Mouse (Mus musculus) retina, adult 2 months (tissue): ENCODE results near the gene Mad2l2.

Source experiments
- DNase-seq: peaks from one replicate; pipeline ENCODE4 v3.0.0-alpha.2; 2012; ENCODE audit warnings: low read depth, low spot score

The Mad2l2 gene

DNA sequence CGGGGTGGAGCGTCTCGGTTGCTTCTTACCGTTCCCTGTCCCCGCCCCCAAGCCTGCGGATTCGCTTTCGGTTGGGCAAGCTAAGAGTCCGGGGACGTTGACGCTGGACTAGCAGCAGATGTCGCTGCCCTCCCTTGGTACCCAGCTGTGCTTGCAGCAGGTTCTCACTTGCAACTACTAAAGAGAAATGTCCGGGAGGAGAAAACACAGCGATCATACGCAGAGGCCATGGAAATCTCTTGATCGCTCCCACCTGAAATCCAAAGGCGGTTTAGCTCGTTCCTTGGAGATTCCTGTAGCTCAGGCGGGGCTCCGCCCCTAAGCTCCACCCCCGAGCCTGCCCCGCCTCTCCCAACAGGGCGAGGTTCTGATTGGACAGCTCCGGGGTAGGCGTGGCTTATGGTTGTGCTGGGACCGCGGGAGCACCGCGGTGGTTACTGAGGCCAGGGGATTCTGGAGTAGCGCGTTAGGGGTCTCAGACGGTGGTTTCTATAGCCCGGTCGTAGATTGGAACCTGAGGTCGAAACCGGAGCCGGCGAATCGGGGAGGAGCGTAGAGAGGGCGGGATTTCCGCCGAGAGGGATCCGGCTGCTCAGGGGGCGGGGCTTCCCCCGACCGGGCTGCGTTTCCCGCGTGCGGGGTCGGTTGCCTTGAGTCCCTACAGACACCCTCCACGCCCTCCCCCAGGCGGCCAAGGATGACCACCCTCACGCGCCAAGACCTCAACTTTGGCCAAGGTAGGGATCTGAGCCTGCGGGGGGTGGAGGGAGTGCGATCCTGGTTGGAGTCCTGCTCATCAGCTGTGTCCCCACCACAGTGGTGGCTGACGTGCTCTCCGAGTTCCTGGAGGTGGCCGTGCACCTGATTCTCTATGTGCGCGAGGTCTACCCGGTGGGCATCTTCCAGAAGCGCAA, 10.2 kb downstream of the Mad2l2 start:
- peak; percentile 77 for DNase-seq

DNA sequence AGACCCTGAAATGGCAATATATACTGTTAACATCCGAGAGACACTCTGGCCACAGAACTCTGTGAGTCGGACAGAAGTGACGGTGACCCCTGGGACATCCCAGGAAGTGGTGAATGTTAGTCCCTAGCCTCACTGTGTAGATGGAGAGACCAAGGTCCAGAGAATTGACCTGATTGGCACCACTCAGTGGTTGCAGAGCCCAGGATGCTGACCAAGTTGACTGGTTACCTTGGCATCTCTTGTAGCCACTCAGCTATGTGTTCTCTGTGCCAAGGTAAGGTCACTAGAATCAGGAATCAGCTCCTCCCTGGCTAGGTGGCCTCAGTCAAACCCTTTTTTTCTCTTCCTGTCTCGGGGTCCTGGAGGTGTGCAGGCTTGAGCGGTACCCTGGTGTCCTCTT, 13.5 kb downstream of the Mad2l2 start:
- DNase-seq, result no peak

DNA sequence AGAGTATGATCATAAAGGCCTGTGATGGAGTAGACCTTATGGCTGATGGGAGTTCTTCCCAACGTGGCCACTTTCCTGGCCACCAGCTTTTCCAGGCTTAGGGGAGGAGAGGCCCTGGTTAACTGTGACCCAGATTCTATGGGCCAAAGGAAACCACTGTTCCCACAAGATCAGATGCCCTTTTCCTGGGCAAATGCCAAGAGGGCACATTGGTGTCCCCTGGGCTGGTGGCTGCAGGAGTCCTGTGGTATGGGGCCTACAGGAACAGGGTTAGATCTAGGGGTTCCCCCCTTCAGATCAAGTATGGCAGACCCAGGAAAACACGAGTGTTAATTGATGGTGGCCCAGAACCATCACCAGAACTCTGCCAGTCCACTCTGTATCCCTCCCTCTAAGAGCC, 17.5 kb downstream of the Mad2l2 start:
- no peak for DNase-seq

DNA sequence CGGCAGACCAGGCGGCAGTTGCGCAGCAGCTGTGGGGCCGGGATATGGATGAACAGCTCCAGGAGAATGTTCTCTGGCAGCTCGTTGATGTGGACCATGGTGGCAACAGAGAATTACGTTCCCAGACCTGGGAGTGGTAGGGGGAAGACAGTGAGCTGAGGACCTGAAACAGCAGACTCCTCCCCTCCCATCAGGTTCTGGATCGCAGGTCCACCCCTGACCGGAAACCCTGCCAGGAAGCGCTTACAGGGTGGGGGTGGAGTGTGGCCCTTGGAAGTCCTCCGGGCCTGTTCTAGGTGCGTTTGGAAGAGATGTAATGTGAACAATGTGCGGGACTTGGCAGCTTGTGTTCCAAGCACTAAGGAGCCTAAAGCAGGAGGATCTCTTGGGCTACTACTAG, 19.4 kb downstream of the Mad2l2 start:
- DNase-seq, result no peak

DNA sequence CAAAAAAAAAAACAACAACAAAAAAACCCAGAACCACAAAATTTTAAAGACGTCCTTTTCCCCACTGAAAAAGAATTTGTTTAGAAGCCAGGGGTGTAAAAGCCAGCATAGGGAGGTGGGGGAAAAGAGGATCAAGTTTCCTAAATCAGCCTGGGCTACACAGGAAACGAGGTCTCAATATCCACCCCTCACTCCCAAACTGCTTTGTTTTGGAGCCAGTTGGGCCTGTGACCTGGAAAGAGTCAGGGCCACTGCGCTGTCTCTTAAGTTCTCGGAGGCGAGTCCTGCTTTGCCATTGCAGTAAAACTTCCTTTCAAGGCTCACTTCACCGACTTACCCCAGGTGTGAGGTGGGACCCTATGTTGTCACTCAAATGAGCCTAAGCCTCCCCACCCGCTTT, 20.1 kb downstream of the Mad2l2 start:
- DNase-seq, result no peak

GRCm38 (mm10) chr4:148150953-148151266, 20.7 kb downstream of the Mad2l2 start:
- no peak for DNase-seq

DNA sequence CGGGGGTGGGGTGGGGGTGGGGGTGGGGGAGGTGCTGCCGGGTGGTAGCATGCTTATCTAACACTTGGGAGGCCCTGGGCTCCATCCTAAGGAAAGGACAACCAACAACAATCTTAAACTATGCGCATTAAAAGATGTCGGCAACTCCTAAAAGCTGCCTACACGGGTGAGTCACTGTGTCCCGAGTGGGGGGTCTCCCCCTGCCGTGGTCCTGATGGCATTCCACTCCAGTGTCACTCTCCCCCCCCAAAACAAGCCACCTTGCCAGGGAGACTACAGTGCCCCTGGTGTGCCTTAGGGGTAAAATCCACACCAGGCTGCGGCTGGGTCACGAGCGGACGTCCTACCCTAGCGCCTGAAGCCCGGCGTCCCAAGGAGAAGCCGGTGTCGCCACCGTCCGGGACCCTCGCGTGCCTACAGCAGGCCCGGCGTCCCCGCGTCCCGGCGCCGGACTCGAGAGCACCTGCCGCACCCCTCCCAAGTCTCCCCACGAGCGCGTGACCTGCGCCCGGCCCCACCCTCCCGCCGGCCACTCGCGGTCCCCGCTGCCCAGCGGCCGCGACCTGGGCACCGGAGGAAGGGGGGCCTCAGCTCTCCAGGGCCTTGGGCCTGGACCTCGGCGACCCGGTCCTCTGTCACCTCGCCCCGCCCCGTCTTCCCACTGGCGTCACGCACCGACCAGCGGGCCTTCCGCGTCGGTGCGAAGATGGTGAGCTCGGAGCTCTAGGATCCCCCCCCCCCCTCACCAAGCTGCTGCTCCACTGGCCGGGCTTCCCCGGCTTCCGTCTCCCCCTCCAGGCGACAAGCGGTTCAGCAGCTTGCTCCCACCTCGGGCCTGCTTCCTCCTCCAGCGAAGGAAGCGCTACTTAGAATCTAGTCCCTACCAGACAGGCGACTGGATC, 21.3 kb downstream of the Mad2l2 start, which contains the start of gene Fbxo6:
Gene Fbxo6, minus strand, starts transcription at position 874 of the 902 bp plus-strand sequence.
- peak; percentile 71 for DNase-seq

GRCm38 (mm10) chr4:148152547-148152946, 22.4 kb downstream of the Mad2l2 start:
- DNase-seq, result no peak

GRCm38 (mm10) chr4:148154006-148154405, 23.8 kb downstream of the Mad2l2 start:
- DNase-seq, result no peak

- DNase-seq, result no peak
These were observed 24.8 kb downstream of the Mad2l2 start for GRCm38 (mm10) chr4:148154982-148155381.

GRCm38 (mm10) chr4:148158436-148159348, 28.5 kb downstream of the Mad2l2 start:
- no peak for DNase-seq

DNA sequence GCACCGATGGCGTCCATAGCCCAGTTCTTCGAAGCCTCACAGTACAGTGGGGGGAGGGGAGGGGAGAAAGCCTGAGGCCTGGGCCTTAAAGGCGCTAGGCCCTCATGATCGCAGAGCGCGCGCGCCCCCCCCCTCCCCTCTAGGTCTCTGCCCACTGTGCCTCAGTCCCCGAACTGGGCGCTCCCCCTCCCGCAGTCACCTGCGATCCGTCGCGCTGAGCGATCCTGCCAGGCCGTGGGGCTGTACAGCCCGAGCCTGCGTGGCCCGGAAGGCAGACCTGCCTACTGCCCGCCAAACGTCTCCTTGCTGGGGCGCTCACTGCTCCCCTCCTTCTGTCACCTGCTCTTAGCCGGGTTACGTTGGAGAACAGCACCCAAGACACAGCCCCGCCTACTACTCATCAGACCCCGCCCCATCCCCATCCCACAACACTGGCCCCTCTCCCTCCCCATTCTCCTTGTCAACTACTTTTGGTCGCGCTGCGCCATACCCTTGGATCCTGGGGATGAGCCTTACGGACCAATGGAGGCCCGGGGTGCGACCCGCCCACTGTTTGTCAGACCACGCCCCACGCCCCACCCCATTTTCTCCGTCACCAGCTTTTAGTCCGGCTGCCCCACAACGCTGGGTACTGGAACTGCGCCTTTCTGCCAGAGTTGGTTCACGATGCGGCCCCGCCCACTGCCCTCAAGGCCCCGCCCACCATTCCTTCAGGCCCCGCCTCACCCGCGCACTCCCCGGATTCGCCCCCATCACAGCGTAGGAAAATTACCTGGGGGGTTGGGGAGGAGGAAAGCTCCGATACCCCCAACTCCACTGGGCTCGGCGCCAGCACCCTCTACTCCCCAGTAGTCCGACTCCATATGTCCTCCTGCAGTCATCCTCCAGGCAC, 29.6 kb downstream of the Mad2l2 start:
- peak; percentile 83 for DNase-seq

GRCm38 (mm10) chr4:148160436-148161390, 30.5 kb downstream of the Mad2l2 start, which contains the start of the genes Fbxo44 and Fbxo2:
Fbxo44 (minus strand) TSS chr4:148160482.
Fbxo2 (plus strand) TSS chr4:148160621.
- DNase-seq, result no peak

DNA sequence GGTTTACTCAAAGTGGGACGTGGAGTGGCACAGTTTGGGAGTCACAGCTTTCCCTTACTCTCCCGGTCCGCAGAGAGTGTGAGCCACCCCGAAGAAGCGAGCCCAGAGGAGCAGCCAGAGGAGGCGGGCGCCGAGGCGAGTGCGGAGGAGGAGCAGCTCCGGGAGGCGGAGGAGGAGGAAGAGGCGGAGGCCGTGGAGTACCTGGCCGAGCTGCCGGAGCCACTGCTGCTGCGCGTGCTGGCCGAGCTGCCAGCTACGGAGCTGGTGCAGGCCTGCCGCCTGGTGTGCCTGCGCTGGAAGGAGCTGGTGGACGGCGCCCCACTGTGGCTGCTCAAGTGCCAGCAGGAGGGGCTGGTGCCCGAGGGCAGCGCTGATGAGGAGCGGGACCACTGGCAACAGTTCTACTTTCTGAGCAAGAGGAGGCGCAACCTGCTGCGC, 33.8 kb downstream of the Mad2l2 start:
- no peak for DNase-seq

DNA sequence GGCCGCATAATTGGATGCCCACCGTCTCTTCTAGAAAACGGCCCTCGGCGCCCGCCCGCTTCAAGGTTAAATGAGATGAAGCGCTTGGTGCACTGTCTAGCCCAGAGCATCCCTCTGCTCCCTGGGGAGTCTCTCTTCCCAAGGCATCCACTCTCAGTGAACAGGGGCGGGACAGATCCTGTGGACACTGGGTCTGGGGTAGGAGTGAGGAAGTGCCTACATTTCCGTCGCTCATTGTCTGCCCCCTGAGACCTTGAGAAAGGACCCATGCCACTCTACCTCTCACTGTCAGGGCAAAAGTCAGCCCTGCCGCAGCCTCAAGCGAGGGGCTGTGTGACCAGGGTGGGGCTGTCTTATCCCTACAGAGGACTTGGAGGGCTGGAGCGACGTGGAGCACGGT, 34.3 kb downstream of the Mad2l2 start:
- no peak for DNase-seq

DNA sequence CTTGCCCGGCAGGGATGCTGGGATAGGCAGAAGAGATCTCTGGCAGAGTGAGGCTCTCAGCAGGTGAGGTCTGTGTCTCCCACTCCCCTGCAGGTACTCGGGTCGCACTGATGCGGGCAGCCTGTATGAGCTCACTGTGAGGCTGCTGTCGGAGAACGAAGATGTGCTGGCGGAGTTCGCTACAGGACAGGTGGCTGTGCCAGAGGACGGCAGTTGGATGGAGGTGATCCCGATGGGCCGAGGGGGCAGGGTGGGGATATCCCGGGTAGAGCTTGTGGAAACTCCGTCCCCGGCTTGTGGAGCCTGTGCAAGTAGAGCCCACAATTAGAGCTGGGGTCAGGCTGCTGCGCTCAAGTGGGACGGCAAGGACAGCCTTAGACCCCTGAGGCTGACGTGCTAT, 35.4 kb downstream of the Mad2l2 start:
- no peak for DNase-seq

- DNase-seq, result no peak
These were observed 36.2 kb downstream of the Mad2l2 start for GRCm38 (mm10) chr4:148166431-148166830.

DNA sequence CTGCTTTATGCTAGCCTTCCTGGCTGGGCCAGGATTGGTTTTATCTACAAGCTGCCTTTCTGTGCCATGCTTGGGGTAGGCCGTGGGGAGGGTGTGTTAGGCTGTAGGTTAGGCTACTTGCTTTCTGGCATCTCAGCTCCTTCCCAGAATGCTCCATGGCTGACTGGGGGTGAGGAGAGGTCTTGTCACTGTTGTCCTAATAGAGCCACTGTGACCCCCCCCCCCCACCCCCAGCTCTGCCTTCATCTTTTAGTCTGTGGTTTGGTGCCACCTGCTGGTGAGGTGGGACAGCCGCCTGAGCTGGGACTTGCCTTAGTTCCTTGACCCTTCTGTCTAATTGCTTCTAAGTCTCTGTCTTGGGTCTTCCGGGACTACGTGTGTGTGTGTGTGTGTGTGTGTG, 36.8 kb downstream of the Mad2l2 start:
- DNase-seq, result no peak

- no peak for DNase-seq
These were observed 38.1 kb downstream of the Mad2l2 start for GRCm38 (mm10) chr4:148168287-148168686.
